Mouse (Mus musculus) embryonic facial prominence, embryonic 12.5 days (tissue): Measurements from ENCODE around the gene Twf2. TPM values are rescaled to one million over a fixed set of nuclear protein-coding genes. Genes with fewer than 3 reads are reported as not detected.

Experiments used
- ATAC-seq: fragments of 200-750 bp; cut with Nextera tagmentation; 2 replicates; pipeline ENCODE4 v1.8.0; 2017; ENCODE audit not compliant: insufficient number of reproducible peaks, insufficient read depth, low FRiP score, low TSS enrichment
- H3K27ac ChIP-seq: fragments of 300-500 bp; sonication (generic); 2 replicates; pipeline ENCODE4 v1.5.1; 2016; ENCODE audit warnings: mild to moderate bottlenecking
- H3K27me3 ChIP-seq: fragments of 300-500 bp; sonication (generic); 2 replicates; pipeline ENCODE4 v1.6.1; 2016; ENCODE audit warnings: mild to moderate bottlenecking, moderate library complexity
- H3K36me3 ChIP-seq: fragments of 300-500 bp; sonication (generic); 2 replicates; pipeline ENCODE4 v1.6.1; 2016; ENCODE audit warnings: mild to moderate bottlenecking
- H3K4me1 ChIP-seq: fragments of 300-500 bp; sonication (generic); 2 replicates; pipeline ENCODE4 v1.6.1; 2016
- H3K4me2 ChIP-seq: fragments of 300-500 bp; sonication (generic); replicated peaks from 2 replicates; pipeline ENCODE4 v1.6.1; 2016; ENCODE audit warnings: mild to moderate bottlenecking, moderate library complexity
- H3K4me3 ChIP-seq: fragments of 300-500 bp; sonication (generic); 2 replicates; pipeline ENCODE4 v1.5.1; 2016; ENCODE audit warnings: mild to moderate bottlenecking
- H3K9ac ChIP-seq: fragments of 300-500 bp; sonication (generic); 2 replicates; pipeline ENCODE4 v1.6.1; 2016; ENCODE audit warnings: mild to moderate bottlenecking, moderate library complexity
- H3K9me3 ChIP-seq: fragments of 300-500 bp; sonication (generic); 2 replicates; pipeline ENCODE4 v1.6.1; 2016; ENCODE audit warnings: mild to moderate bottlenecking, moderate library complexity
- WGBS: fragments of 180-500 bp; shearing (Covaris S2); methylation state at CpG from one replicate; pipeline ENCODE4 v1.1.7; 2016; 5-methylcytosine and 5-hydroxymethylcytosine counted together
- polyA plus RNA-seq: library from polyadenylated mRNA; unstranded; fragments of >200 nt; fragmentation: Nextera tagmentation; extraction: Ambion mirVana; gene quantifications from 2 replicates; pipeline ENCODE4 v1.2.1, GENCODE M21; 2016

Twf2 gene
- 66.7 and 70.6 TPM in 2 replicates for polyA plus RNA-seq

- 0 out of 2 replicates have a peak, but pooled peaks cover 2% of the 10 kb centered on the region for H3K36me3 ChIP-seq
- peak; percentile 88 for ATAC-seq
- peak within 1 kb of the TSS; percentile 77 for H3K27ac ChIP-seq
- H3K9ac ChIP-seq: peak within 1 kb of the TSS; percentile 69
- H3K9me3 ChIP-seq: no peaks in the 10 kb centered on the region
- WGBS: 1% methylated on average over 61 of the region's 61 CpGs
- H3K4me2 ChIP-seq: peak within 1 kb of the TSS; percentile 56
- H3K4me1 ChIP-seq: peaks cover 23% of the 10 kb centered on the region
- H3K27me3 ChIP-seq: no peaks in the 10 kb centered on the region
- peak within 1 kb of the TSS; percentile 57 for H3K4me3 ChIP-seq
Measured at GRCm38 (mm10) chr9:106202819-106203636, at the start of gene Twf2. Gene Twf2, plus strand, starts transcription at chr9:106203108.

DNA sequence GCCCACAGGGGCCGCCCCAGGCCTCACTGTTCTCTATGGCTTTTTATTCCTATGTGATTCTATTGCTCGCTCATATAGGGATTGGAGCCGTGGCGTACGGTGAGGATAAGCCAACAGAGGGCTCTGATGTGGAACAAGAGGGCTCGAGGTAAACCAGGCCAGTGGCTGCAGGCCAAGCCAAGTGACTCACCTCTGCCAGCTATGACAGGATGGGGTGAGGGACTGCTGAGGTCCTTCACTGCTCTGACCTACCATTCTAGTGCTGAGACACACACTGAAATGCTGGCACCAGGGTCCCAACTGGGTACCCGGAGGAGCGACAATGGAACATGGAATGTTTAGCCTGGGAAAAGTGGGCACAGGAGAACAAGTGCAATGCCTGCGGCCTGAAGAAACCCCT is 48.8 kb upstream of the Twf2 start:
- Histone ChIP-seq H3K36me3 (no peaks in the 10 kb centered on the region), H3K9ac (no peak overlapping the region), H3K4me1 (peaks cover 3% of the 10 kb centered on the region; the same call in 1 of the 2 replicates), H3K27me3 (peaks cover 21% of the 10 kb centered on the region), H3K27ac (no peak overlapping the region), H3K9me3 (no peaks in the 10 kb centered on the region), H3K4me2 (no peak overlapping the region), H3K4me3 (no peak overlapping the region)
- ATAC-seq: no peak
- WGBS: 82% methylated on average over 9 of the region's 9 CpGs

GRCm38 (mm10) chr9:106156419-106156818 is 46.5 kb upstream of the Twf2 start:
- Histone ChIP-seq H3K27ac (no peak overlapping the region), H3K9me3 (no peaks in the 10 kb centered on the region), H3K4me2 (no peak overlapping the region), H3K27me3 (peaks cover 1% of the 10 kb centered on the region; the same call in 1 of the 2 replicates), H3K9ac (no peak overlapping the region), H3K4me1 (no peaks in the 10 kb centered on the region), H3K36me3 (no peaks in the 10 kb centered on the region), H3K4me3 (no peak overlapping the region)
- no peak for ATAC-seq
- 64% methylated on average over 5 of the region's 5 CpGs for WGBS

DNA sequence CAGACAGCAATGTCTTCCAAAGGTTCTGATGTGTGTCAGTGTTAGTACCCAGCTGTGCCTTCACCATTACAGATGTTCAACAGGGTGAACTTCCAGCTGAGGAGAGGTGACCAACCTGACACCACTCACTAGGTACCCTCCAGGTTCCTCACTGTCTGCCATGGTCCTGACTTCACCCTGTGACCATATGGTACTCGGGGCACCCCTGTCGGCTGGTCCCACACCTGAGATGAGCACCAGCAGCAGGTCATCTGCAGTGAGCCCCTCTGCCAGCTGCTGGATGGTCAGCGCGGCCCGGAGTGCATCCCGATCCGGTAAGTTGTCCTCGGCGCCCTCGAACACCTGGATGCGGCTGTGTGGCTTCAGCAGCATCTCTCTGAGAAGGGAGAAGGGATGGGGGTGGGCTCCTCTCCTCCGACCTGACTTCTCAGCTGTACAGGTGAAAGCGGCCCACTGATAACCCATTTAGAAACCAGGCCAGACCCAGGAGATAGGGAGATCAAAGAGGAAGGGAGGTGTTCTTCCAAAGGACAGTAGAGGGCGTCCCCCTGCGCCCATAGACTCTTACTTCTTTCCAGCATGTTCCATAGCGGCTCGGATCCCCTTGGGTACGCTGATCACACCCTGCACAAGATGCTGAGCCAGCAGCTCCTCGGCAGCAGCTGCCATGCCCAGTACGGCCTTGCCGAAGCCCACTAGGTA is 45.8 kb upstream of the Twf2 start:
- WGBS: 75% methylated on average over 21 of the region's 21 CpGs
- H3K27ac ChIP-seq: no peak overlapping the region
- no peaks in the 10 kb centered on the region for H3K4me1 ChIP-seq
- no peaks in the 10 kb centered on the region for H3K27me3 ChIP-seq
- no peaks in the 10 kb centered on the region for H3K36me3 ChIP-seq
- H3K4me3 ChIP-seq: no peak overlapping the region
- H3K9ac ChIP-seq: no peak overlapping the region
- H3K4me2 ChIP-seq: no peak overlapping the region
- no peak for ATAC-seq
- no peaks in the 10 kb centered on the region for H3K9me3 ChIP-seq

DNA sequence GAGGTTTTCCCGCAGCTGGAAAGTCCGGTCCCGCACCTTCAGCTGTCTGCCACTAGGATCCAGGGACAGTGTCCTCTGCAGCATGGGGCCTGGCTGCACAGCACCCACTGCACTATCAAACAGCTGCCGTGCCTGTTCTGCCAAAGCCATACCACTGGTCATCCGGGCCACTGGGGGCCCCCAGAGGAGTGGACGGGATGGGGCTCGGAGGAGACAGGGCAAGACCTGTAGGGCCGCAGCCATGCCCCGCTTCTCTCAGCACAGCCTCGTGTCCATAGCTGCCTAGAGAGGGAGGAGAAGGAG is 45.3 kb upstream of the Twf2 start:
- H3K36me3 ChIP-seq: no peaks in the 10 kb centered on the region
- no peak for ATAC-seq
- WGBS: 84% methylated on average over 10 of the region's 10 CpGs

DNA sequence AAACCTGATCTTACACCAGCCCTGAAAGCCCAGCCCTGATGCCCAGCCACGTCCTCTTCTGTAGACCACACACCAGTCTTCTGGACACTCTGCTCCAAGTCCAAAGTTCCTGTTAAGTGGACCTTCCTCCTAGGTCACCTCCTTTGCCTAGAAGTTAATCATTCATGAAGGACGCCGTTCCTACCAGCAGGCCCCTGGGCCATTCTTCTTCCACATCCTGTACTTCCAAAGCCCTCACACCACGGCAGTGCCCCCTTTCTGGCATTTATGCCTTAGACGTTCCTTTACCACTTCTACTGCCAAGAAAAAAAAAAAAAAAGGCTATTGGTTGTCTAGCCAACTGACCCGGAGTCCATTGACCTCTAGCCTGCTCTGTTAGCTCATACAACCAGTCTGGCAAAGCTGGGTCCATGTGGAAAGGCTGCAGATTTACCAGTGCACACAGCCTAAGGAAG is 44.8 kb upstream of the Twf2 start, which contains the start of gene Glyctk:
Gene Glyctk (minus strand): TSS at position 102 of the 455 bp plus-strand sequence.
- Histone ChIP-seq H3K4me2 (no peak within 1 kb of the TSS), H3K4me1 (no peaks in the 10 kb centered on the region), H3K27me3 (no peaks in the 10 kb centered on the region), H3K9me3 (no peaks in the 10 kb centered on the region), H3K9ac (no peak within 1 kb of the TSS), H3K36me3 (no peaks in the 10 kb centered on the region), H3K27ac (no peak within 1 kb of the TSS), H3K4me3 (no peak within 1 kb of the TSS)
- no peak for ATAC-seq
- 82% methylated on average over 6 of the region's 6 CpGs for WGBS

More for the DNA sequence above, 45.3 kb upstream of the Twf2 start:
- H3K27ac ChIP-seq: no peak overlapping the region
- H3K4me1 ChIP-seq: no peaks in the 10 kb centered on the region
- no peaks in the 10 kb centered on the region for H3K27me3 ChIP-seq
- H3K4me3 ChIP-seq: no peak overlapping the region
- no peak overlapping the region for H3K4me2 ChIP-seq
- H3K9ac ChIP-seq: no peak overlapping the region
- no peaks in the 10 kb centered on the region for H3K9me3 ChIP-seq

- Histone ChIP-seq H3K4me3 (no peak overlapping the region), H3K27ac (no peak overlapping the region)
Measured at GRCm38 (mm10) chr9:106159237-106159636, 43.7 kb upstream of the Twf2 start.

DNA sequence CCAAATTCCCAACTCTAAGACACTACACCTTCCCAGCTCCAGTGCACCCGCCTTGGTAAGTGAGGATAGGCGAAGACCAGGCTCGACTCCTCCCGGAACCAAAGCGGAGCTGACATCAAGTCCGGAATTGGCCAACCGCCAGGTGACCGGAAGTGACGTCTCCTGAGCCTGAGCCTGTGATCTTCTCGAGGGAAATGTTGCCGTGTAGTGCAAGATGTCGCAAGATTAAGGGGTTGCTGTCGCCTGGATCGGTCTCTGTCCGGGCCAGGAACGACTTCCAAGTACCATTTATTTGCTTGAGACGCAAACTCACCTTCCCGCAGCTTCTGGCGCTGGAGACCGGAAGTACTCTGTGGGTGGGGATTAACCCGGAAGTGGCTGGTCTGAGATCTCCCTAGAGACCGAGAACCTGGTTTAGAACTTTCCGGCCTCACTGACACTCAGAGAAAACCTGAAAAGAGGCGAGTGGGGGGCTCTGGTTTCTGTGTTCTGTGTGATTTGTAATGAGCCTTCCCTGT is 43.1 kb upstream of the Twf2 start:
- WGBS: 2% methylated on average over 24 of the region's 24 CpGs
- H3K27ac ChIP-seq: peak overlapping the region; percentile 87
- H3K4me2 ChIP-seq: peak overlapping the region; percentile 56
- no peaks in the 10 kb centered on the region for H3K27me3 ChIP-seq
- H3K36me3 ChIP-seq: no peaks in the 10 kb centered on the region
- peak overlapping the region; percentile 52 for H3K9ac ChIP-seq
- H3K4me3 ChIP-seq: peak overlapping the region; percentile 50
- no peaks in the 10 kb centered on the region for H3K9me3 ChIP-seq
- ATAC-seq: 0 out of 2 replicates have a peak, but pooled peaks have one; percentile 19
- H3K4me1 ChIP-seq: no peaks in the 10 kb centered on the region

More at GRCm38 (mm10) chr9:106159237-106159636, 43.7 kb upstream of the Twf2 start:
- H3K27me3 ChIP-seq: no peaks in the 10 kb centered on the region
- H3K4me1 ChIP-seq: no peaks in the 10 kb centered on the region
- H3K9ac ChIP-seq: no peak overlapping the region
- no peaks in the 10 kb centered on the region for H3K36me3 ChIP-seq
- WGBS: 82% methylated on average over 9 of the region's 9 CpGs
- ATAC-seq: no peak
- peak overlapping the region; percentile 56; the same call in 1 of the 2 replicates for H3K4me2 ChIP-seq
- H3K9me3 ChIP-seq: no peaks in the 10 kb centered on the region

- H3K4me2 ChIP-seq: peak overlapping the region; percentile 56
- no peaks in the 10 kb centered on the region for H3K27me3 ChIP-seq
- 44% methylated on average over 5 of the region's 5 CpGs for WGBS
- peak overlapping the region; percentile 52; the same call in 1 of the 2 replicates for H3K9ac ChIP-seq
- H3K27ac ChIP-seq: peak overlapping the region; percentile 87
- H3K36me3 ChIP-seq: no peaks in the 10 kb centered on the region
- peak overlapping the region; percentile 50 for H3K4me3 ChIP-seq
- ATAC-seq: no peak
- H3K9me3 ChIP-seq: no peaks in the 10 kb centered on the region
- no peaks in the 10 kb centered on the region for H3K4me1 ChIP-seq
Measured at GRCm38 (mm10) chr9:106160426-106160825, 42.5 kb upstream of the Twf2 start.

- Histone ChIP-seq H3K27me3 (no peaks in the 10 kb centered on the region), H3K36me3 (no peaks in the 10 kb centered on the region), H3K4me1 (peaks cover 8% of the 10 kb centered on the region), H3K4me2 (no peak overlapping the region), H3K4me3 (no peak overlapping the region), H3K9me3 (no peaks in the 10 kb centered on the region), H3K27ac (no peak overlapping the region), H3K9ac (no peak overlapping the region)
- ATAC-seq: no peak
- WGBS: 84% methylated on average over 2 of the region's 2 CpGs
Measured at GRCm38 (mm10) chr9:106166709-106167108, 36.2 kb upstream of the Twf2 start.

GRCm38 (mm10) chr9:106167241-106167640 is 35.7 kb upstream of the Twf2 start:
- Histone ChIP-seq H3K36me3 (no peaks in the 10 kb centered on the region), H3K4me1 (peaks cover 8% of the 10 kb centered on the region), H3K4me3 (no peak overlapping the region), H3K9me3 (no peaks in the 10 kb centered on the region), H3K27me3 (no peaks in the 10 kb centered on the region), H3K4me2 (no peak overlapping the region), H3K9ac (no peak overlapping the region), H3K27ac (no peak overlapping the region)
- 83% methylated on average over 3 of the region's 3 CpGs for WGBS
- no peak for ATAC-seq
